In the genomic region with DNA sequence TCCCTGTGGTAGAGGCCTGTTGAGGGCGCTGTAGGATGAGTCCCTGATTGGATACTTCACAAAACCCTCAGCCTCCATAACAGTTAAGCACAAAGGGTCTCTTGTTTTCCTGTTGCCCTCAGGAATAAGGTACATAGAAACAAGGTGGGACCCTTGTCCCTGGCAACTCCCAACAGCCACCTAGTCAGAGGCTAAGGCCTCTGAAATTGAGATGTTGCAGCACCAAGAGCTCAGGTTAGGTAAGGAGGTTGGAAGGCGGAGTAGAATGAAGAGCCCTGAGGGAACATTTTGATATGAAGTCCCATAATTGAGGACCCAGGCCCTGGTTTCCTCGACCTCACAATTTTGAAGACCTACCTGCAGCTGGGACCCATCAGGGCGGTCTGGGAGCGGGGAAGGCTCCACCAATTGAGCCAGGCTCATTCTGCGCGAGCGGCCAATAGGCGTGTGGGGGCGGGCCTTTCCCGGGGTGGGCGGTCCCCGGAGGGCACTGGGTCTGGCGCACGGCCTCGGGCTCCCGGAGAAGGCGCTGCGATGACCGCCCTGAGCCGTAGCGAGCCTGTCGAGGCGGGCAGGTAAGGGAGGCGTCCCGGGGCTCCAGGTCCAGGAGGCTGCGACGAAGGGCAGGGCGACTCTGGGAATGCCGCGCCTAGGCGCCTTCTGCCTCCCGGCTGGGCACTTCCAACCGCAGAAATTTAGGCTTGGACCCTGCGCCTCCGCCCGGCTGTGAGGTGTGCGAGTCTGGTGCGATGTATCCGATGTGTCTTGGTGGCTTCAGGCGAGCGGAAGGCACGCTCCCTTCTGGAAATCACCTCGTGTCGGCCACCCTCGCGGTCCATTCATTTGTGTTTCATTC, we compare ENCODE assay signal across 8 mouse cellular contexts. TPM values are rescaled to one million over a fixed set of nuclear protein-coding genes. Genes with fewer than 3 reads are reported as not detected.
DNase-seq lines count a peak whose midpoint lies in the region; ATAC-seq and TF ChIP-seq lines count a peak whose summit lies in the region.

Gene Gramd2 (plus strand): TSS at position 467 of the 856 bp plus-strand sequence.

- TF ChIP-seq EP300 in lung, postnatal 0 days (IDR thresholded peaks at IDR 0.05), result no peak

- peaks cover 9% of the 10 kb centered on the region; the same call in 1 of the 2 replicates for H3K27me3 ChIP-seq in forebrain, embryonic 14.5 days (replicated peaks; ENCODE audit: control insufficient read depth, insufficient read depth, low read length)
- no peaks in the 10 kb centered on the region for H3K27me3 ChIP-seq in lung, postnatal 0 days (replicated peaks; ENCODE audit: insufficient read depth, low read length)

- H3K9ac ChIP-seq in forebrain, embryonic 14.5 days (ENCODE audit: low read length), result peak within 1 kb of the TSS; percentile 70
- H3K9ac ChIP-seq in lung, postnatal 0 days (replicated peaks; ENCODE audit: low read depth), result peak within 1 kb of the TSS; percentile 77

- no peaks in the 10 kb centered on the region for H3K9me3 ChIP-seq in forebrain, embryonic 14.5 days (replicated peaks; ENCODE audit: control insufficient read depth, low read length)
- no peaks in the 10 kb centered on the region for H3K9me3 ChIP-seq in lung, postnatal 0 days (ENCODE audit: low read length)

- peak within 1 kb of the TSS; percentile 44 for H3K4me3 ChIP-seq in forebrain, embryonic 14.5 days (ENCODE audit: low read depth, low read length)
- peak within 1 kb of the TSS; percentile 51 for H3K4me3 ChIP-seq in lung, postnatal 0 days (ENCODE audit: low read depth, low read length)

- no peak within 1 kb of the TSS for H3K27ac ChIP-seq in forebrain, embryonic 14.5 days (ENCODE audit: low read depth, low read length)
- peak within 1 kb of the TSS; percentile 63 for H3K27ac ChIP-seq in lung, postnatal 0 days (ENCODE audit: low read length)

- peak; percentile 29; the same call in 1 of the 2 replicates for TF ChIP-seq CTCF in lung, postnatal 0 days (IDR thresholded peaks at IDR 0.05)

- peak; percentile 97 for ATAC-seq in forebrain, embryonic 14.5 days
- peak; percentile 91 for ATAC-seq in lung, postnatal 0 days

- H3K4me1 ChIP-seq in forebrain, embryonic 14.5 days (ENCODE audit: control insufficient read depth, insufficient read depth, low read length), result no peaks in the 10 kb centered on the region
- no peaks in the 10 kb centered on the region for H3K4me1 ChIP-seq in lung, postnatal 0 days (ENCODE audit: insufficient read depth, low read depth, low read length)

- 1% methylated on average over 43 of the region's 47 CpGs for WGBS in forebrain, embryonic 14.5 days
- WGBS in lung, postnatal 0 days, result 2% methylated on average over 41 of the region's 47 CpGs

- H3K4me2 ChIP-seq in forebrain, embryonic 14.5 days (ENCODE audit: low read length), result peak within 1 kb of the TSS; percentile 89
- peak within 1 kb of the TSS; percentile 80 for H3K4me2 ChIP-seq in lung, postnatal 0 days (replicated peaks; ENCODE audit: low read depth, low read length)

- peak; percentile 77 for DNase-seq in ES-CJ7 (ENCODE audit: low read depth, low spot score)
- peak; percentile 72 for DNase-seq in cerebellum, adult 11 months
- peak; percentile 82 for DNase-seq in forebrain, embryonic 14.5 days (ENCODE audit: low spot score)
- DNase-seq in heart, postnatal 4 days, result peak; percentile 86
- peak; percentile 67 for DNase-seq in layer of hippocampus, adult 9-11 months
- DNase-seq in lung, postnatal 0 days (ENCODE audit: low spot score), result peak; percentile 90
- peak; percentile 79 for DNase-seq in ovary, postnatal 36 days (ENCODE audit: low spot score)
- DNase-seq in thymus, postnatal 36 days, result peak; percentile 53 to 60

- H3K36me3 ChIP-seq in forebrain, embryonic 14.5 days (ENCODE audit: control insufficient read depth, insufficient read depth, low read length), result peaks cover 46% of the 10 kb centered on the region
- H3K36me3 ChIP-seq in lung, postnatal 0 days (ENCODE audit: insufficient read depth, low read length), result peaks cover 20% of the 10 kb centered on the region

RNA-seq across cellular contexts. Expression of gene Gramd2, which starts in this region (rescaled TPM):
- polyA plus RNA-seq in forebrain, embryonic 14.5 days (2014; fragmentation: Nextera tagmentation; extraction: Ambion mirVana), result 2.8 and 3.5 TPM in 2 replicates
- under 1 TPM in 1 of 2 experiments, not detected in 1; 0.11 TPM for total RNA-seq in heart, postnatal 4 days (2021)
- 68.0 and 95.2 TPM in 2 replicates for polyA plus RNA-seq in lung, postnatal 0 days (2015; fragmentation: Nextera tagmentation; extraction: Ambion mirVana)

Comparison
In these comparisons a context has a peak if more than half of its experiments do, and no peak if none do; other contexts are left out.
1. RNA of gene Gramd2 (polyA plus RNA-seq): 68.0 to 95.2 TPM in lung, postnatal 0 days; 2.8 to 3.5 TPM in forebrain, embryonic 14.5 days; every median in the first group is over 10 times any median in the second.
2. Peak in DNase-seq in heart, postnatal 4 days; RNA of the gene not detected or under 1 TPM.
3. Peak in every context shown above with its lines, with median percentiles within 50 percentile points of each other: DNase-seq.